In genomic region chr12:31633970-31634342, GRCm38 (mm10) we compare ENCODE assay signal across 7 mouse cellular contexts. TPM values are rescaled to one million over a fixed set of nuclear protein-coding genes. Genes with fewer than 3 reads are reported as not detected.
A peak's percentile ranks its signal among the peaks of the same experiment; 100 is the strongest.
DNase-seq lines count a peak whose midpoint lies in the region; ATAC-seq and TF ChIP-seq lines count a peak whose summit lies in the region.

No protein-coding gene starts in this region.

- H3K4me1 ChIP-seq in cortical plate, adult 2 months (ENCODE audit: control insufficient read depth, insufficient read depth, low read length): peaks cover 6% of the 10 kb centered on the region; the same call in 1 of the 2 replicates
- peaks cover 2 to 10% of the 10 kb centered on the region in 2 experiments; a peak in 3 of 4 replicates for H3K4me1 ChIP-seq in heart, embryonic 14.5 days (ENCODE audit: control insufficient read depth in 2 of 2, insufficient read depth in 2 of 2, low read length in 2 of 2)

- DNase-seq in urinary bladder, postnatal 14 days (ENCODE audit: low spot score): peak; percentile 18
- no peak for DNase-seq in urinary bladder, postnatal 10 days (ENCODE audit: low spot score)
- peak; percentile 27 for DNase-seq in liver
- DNase-seq in urinary bladder, postnatal 36 days (ENCODE audit: low spot score in 2 of 2): peak; percentile 5

- H3K4me2 ChIP-seq in heart, embryonic 14.5 days (ENCODE audit: low read length): peak overlapping the region; percentile 89
- peak overlapping the region; percentile 74 for H3K4me2 ChIP-seq in myocyte (ENCODE audit: low read depth)

- no peaks in the 10 kb centered on the region for H3K79me2 ChIP-seq in myocyte (ENCODE audit: control insufficient read depth, insufficient read depth)

- ATAC-seq in heart, embryonic 14.5 days (ENCODE audit: insufficient number of reproducible peaks, insufficient read depth, low FRiP score, low read depth): no peak

- WGBS in heart, embryonic 14.5 days: 9% methylated on average over 13 of the region's 13 CpGs

- peak overlapping the region; percentile 91 for H3K9ac ChIP-seq in heart, embryonic 14.5 days (ENCODE audit: low read length)

- H3K36me3 ChIP-seq in heart, embryonic 14.5 days (ENCODE audit: control insufficient read depth, insufficient read depth, low read length): peaks cover 4% of the 10 kb centered on the region; the same call in 1 of the 2 replicates
- peaks cover 5% of the 10 kb centered on the region for H3K36me3 ChIP-seq in myocyte (ENCODE audit: control insufficient read depth, insufficient read depth)

- no peak for TF ChIP-seq CTCF in cortical plate, adult 2 months (IDR thresholded peaks at IDR 0.05; ENCODE audit: extremely low read depth, insufficient read depth, low read length)

- no peaks in the 10 kb centered on the region for H3K9me3 ChIP-seq in heart, embryonic 14.5 days (ENCODE audit: control insufficient read depth, low read length)

- H3K27ac ChIP-seq in cortical plate, adult 2 months (ENCODE audit: insufficient read depth, low read length): 0 out of 2 replicates have a peak overlapping the region, but pooled peaks have one; percentile 6
- H3K27ac ChIP-seq in heart, embryonic 14.5 days (replicated peaks in 1 of 2; ENCODE audit: control insufficient read depth in 1 of 2, insufficient read depth in 1 of 2, low read depth in 2 of 2, low read length in 2 of 2): peak overlapping the region; percentile 61 to 82

- peak overlapping the region; percentile 73 for H3ac ChIP-seq in myocyte (ENCODE audit: control insufficient read depth, insufficient read length)

- peak overlapping the region; percentile 49 for H3K4me3 ChIP-seq in cortical plate, adult 2 months (ENCODE audit: insufficient read depth, low read length)
- peak overlapping the region; percentile 50 to 51 for H3K4me3 ChIP-seq in heart, embryonic 14.5 days (ENCODE audit: control insufficient read depth in 1 of 2, insufficient read depth in 1 of 2, low read depth in 1 of 2, low read length in 2 of 2)
- H3K4me3 ChIP-seq in myocyte: peak overlapping the region; percentile 56

- no peaks in the 10 kb centered on the region for H3K27me3 ChIP-seq in heart, embryonic 14.5 days (ENCODE audit: control insufficient read depth, insufficient read depth, low read length)
- no peaks in the 10 kb centered on the region for H3K27me3 ChIP-seq in myocyte (ENCODE audit: control insufficient read depth, insufficient read depth, insufficient read length)

- no peak for TF ChIP-seq POLR2A in cortical plate, adult 2 months (IDR thresholded peaks at IDR 0.05; ENCODE audit: extremely low read depth, insufficient read depth, low read length)
- no peak for TF ChIP-seq POLR2A in myocyte (IDR thresholded peaks at IDR 0.05; ENCODE audit: insufficient read length, low read depth)

TF ChIP-seq in myocyte, 11 proteins besides CTCF, POLR2A, EP300 and RAD21:
- no peak for TF ChIP-seq TCF3 (IDR thresholded peaks at IDR 0.05; ENCODE audit: insufficient read length, low read depth)
- TF ChIP-seq MYOG (IDR thresholded peaks at IDR 0.05; ENCODE audit: control insufficient read depth in 1 of 3, insufficient read depth in 1 of 3, insufficient read length in 2 of 3, low read depth in 2 of 3): no peak
- no peak for TF ChIP-seq SRF (IDR thresholded peaks at IDR 0.05; ENCODE audit: control insufficient read depth, insufficient read length, low read depth)
- no peak for TF ChIP-seq CEBPB (IDR thresholded peaks at IDR 0.05; ENCODE audit: insufficient read depth, poor library complexity, severe bottlenecking)
- TF ChIP-seq USF1 (IDR thresholded peaks at IDR 0.05; ENCODE audit: low read depth): no peak
- TF ChIP-seq MYOD1 (IDR thresholded peaks at IDR 0.05; ENCODE audit: control insufficient read depth in 1 of 3, insufficient read length in 2 of 3, low read depth in 2 of 3): no peak
- no peak for TF ChIP-seq POLR2AphosphoS2 (IDR thresholded peaks at IDR 0.05; ENCODE audit: insufficient read length, low read depth)
- TF ChIP-seq E2F4 (IDR thresholded peaks at IDR 0.05; ENCODE audit: insufficient read depth): no peak
- no peak for TF ChIP-seq TCF12 (IDR thresholded peaks at IDR 0.05; ENCODE audit: insufficient read depth, poor library complexity, severe bottlenecking)
- no peak for TF ChIP-seq REST (IDR thresholded peaks at IDR 0.05; ENCODE audit: insufficient read depth, insufficient read length)
- TF ChIP-seq MAX (IDR thresholded peaks at IDR 0.05; ENCODE audit: low read depth): no peak
TF ChIP-seq in myocyte: peak in this region for 0.

RNA-seq across cellular contexts. Expression of gene Bcap29, which starts 0.5 kb away (rescaled TPM):
- 40.4 and 43.3 TPM in 2 replicates for polyA plus RNA-seq in cortical plate, adult 2 months (2012; rRNA removed)
- polyA plus RNA-seq in heart, embryonic 14.5 days (2014; fragmentation: Nextera tagmentation; extraction: Ambion mirVana): 49.4 and 51.0 TPM in 2 replicates
- polyA plus RNA-seq in myocyte (2012; fragmentation: generic; extraction: Trizol): 9.3 TPM

RNA-seq across cellular contexts. Expression of gene Dus4l, which starts 20.7 kb away (rescaled TPM):
- polyA plus RNA-seq in cortical plate, adult 2 months (2012; rRNA removed): 6.6 and 7.4 TPM in 2 replicates
- polyA plus RNA-seq in heart, embryonic 14.5 days (2014; fragmentation: Nextera tagmentation; extraction: Ambion mirVana): 6.8 and 8.2 TPM in 2 replicates
- polyA plus RNA-seq in myocyte (2012; fragmentation: generic; extraction: Trizol): 5.8 TPM

RNA-seq across cellular contexts. Expression of gene Cog5, which starts 20.7 kb away (rescaled TPM):
- 30.1 and 30.6 TPM in 2 replicates for polyA plus RNA-seq in cortical plate, adult 2 months (2012; rRNA removed)
- 38.0 and 39.2 TPM in 2 replicates for polyA plus RNA-seq in heart, embryonic 14.5 days (2014; fragmentation: Nextera tagmentation; extraction: Ambion mirVana)
- 10.2 TPM for polyA plus RNA-seq in myocyte (2012; fragmentation: generic; extraction: Trizol)
